Mouse (Mus musculus) ES-E14 (cell line): ENCODE data around the gene Nme4.

Source experiments
- CHD2 ChIP-seq: IDR thresholded peaks from 2 replicates; pipeline ENCODE4 v1.6.1; 2014; ENCODE audit warnings: mild to moderate bottlenecking, low read depth, low read length, inconsistent platforms
- MAFK ChIP-seq: IDR thresholded peaks from 2 replicates; pipeline ENCODE4 v1.6.1; 2014; ENCODE audit warnings: mild to moderate bottlenecking, low read depth, low read length, inconsistent platforms; ENCODE audit not compliant: insufficient read depth
- ZC3H11A ChIP-seq: IDR thresholded peaks from 2 replicates; pipeline ENCODE4 v1.6.1; 2012; ENCODE audit warnings: low read depth, mild to moderate bottlenecking, inconsistent platforms, low read length, borderline replicate concordance
- ZNF384 ChIP-seq: IDR thresholded peaks from 2 replicates; pipeline ENCODE4 v1.6.1; 2012; ENCODE audit warnings: low read depth, low read length, inconsistent platforms

- TF ChIP-seq MAFK (no peak), CHD2 (no peak), ZC3H11A (no peak), ZNF384 (no peak)
Observed at GRCm38 (mm10) chr17:26131062-26131732, 35.8 kb upstream of the Nme4 start.
